ENCODE assay signal across 8 mouse cellular contexts in genomic region chr19:8757471-8757998, GRCm38 (mm10). TPM values are rescaled to one million over a fixed set of nuclear protein-coding genes. Genes with fewer than 3 reads are reported as not detected.
DNase-seq lines count a peak whose midpoint lies in the region; ATAC-seq and TF ChIP-seq lines count a peak whose summit lies in the region.

No protein-coding gene starts in this region.

- in situ Hi-C loops in CH12.LX (cut with MboI; ENCODE audit: low pct_ligation_motif_present, low pct_unique_long_range_greater_than_20kb, low sequenced_read_pairs) = no loop called here

- dilution Hi-C loops in CH12.LX (cut with MboI; ENCODE audit: extremely low pct_ligation_motif_present, extremely low pct_unique_long_range_greater_than_20kb, low sequenced_read_pairs) = no loop called here

- peaks cover 26% of the 10 kb centered on the region for H3K36me3 ChIP-seq in heart, embryonic 15.5 days
- H3K36me3 ChIP-seq in CH12.LX (replicated peaks in 1 of 2; ENCODE audit: control insufficient read depth in 1 of 2, insufficient read depth in 1 of 2, low read length in 1 of 2) = peaks cover 26 to 42% of the 10 kb centered on the region in 2 experiments
- H3K36me3 ChIP-seq in forebrain, embryonic 12.5 days (replicated peaks) = peaks cover 22% of the 10 kb centered on the region
- peaks cover 51% of the 10 kb centered on the region for H3K36me3 ChIP-seq in liver, embryonic 15.5 days (replicated peaks)

- no peak for DNase-seq in heart, postnatal 14 days
- DNase-seq in CH12.LX (ENCODE audit: extremely low read depth) = no peak
- DNase-seq in left cerebral cortex, postnatal 36 days (ENCODE audit: low spot score in 2 of 2) = no peak
- no peak for DNase-seq in cerebellum, postnatal 4 days (ENCODE audit: low spot score in 2 of 2)
- no peak for DNase-seq in cerebellum, postnatal 10 days

- no peak for TF ChIP-seq EP300 in CH12.LX (IDR thresholded peaks at IDR 0.05; ENCODE audit: low read length)

- no peaks in the 10 kb centered on the region for H3K9me3 ChIP-seq in heart, embryonic 15.5 days (replicated peaks)
- no peaks in the 10 kb centered on the region for H3K9me3 ChIP-seq in CH12.LX (replicated peaks; ENCODE audit: low read length)
- no peaks in the 10 kb centered on the region for H3K9me3 ChIP-seq in forebrain, embryonic 12.5 days
- no peaks in the 10 kb centered on the region for H3K9me3 ChIP-seq in liver, embryonic 15.5 days (replicated peaks)

- intact Hi-C loops in heart, postnatal 14 days (cut with DNase I) = no loop called here
- intact Hi-C loops in left cerebral cortex, postnatal 36 days (cut with DNase I) = no loop called here

- ATAC-seq in heart, embryonic 15.5 days (replicated peaks; ENCODE audit: insufficient number of reproducible peaks, insufficient read depth, low FRiP score, low read depth) = no peak
- ATAC-seq in forebrain, embryonic 12.5 days (ENCODE audit: low FRiP score) = no peak
- ATAC-seq in liver, embryonic 15.5 days (ENCODE audit: insufficient read depth) = no peak

- 3% methylated on average over 14 of the region's 14 CpGs for WGBS in heart, embryonic 15.5 days
- 8% methylated on average over 14 of the region's 14 CpGs for WGBS in forebrain, embryonic 12.5 days
- WGBS in liver, embryonic 15.5 days (ENCODE audit: insufficient replicate concordance) = 2% methylated on average over 14 of the region's 14 CpGs

- H3K4me1 ChIP-seq in heart, embryonic 15.5 days (replicated peaks) = peaks cover 22% of the 10 kb centered on the region
- peaks cover 0 to 38% of the 10 kb centered on the region in 2 experiments; a peak in 3 of 4 replicates for H3K4me1 ChIP-seq in CH12.LX (ENCODE audit: control insufficient read depth in 1 of 2, insufficient read depth in 2 of 2)
- peaks cover 25% of the 10 kb centered on the region for H3K4me1 ChIP-seq in forebrain, embryonic 12.5 days
- peaks cover 38% of the 10 kb centered on the region for H3K4me1 ChIP-seq in liver, embryonic 15.5 days (replicated peaks)

- H3K27ac ChIP-seq in heart, embryonic 15.5 days = peak overlapping the region; percentile 89
- H3K27ac ChIP-seq in CH12.LX (ENCODE audit: insufficient read depth, low read depth) = no peak overlapping the region
- peak overlapping the region; percentile 88 for H3K27ac ChIP-seq in forebrain, embryonic 12.5 days
- peak overlapping the region; percentile 91 for H3K27ac ChIP-seq in liver, embryonic 15.5 days (replicated peaks)

- peak overlapping the region; percentile 98 for H3K4me3 ChIP-seq in heart, embryonic 15.5 days
- peak overlapping the region; percentile 76 to 97 (median 96) for H3K4me3 ChIP-seq in CH12.LX (replicated peaks in 1 of 3; ENCODE audit: low read depth in 2 of 3, low read length in 2 of 3, poor library complexity in 1 of 3)
- peak overlapping the region; percentile 83 for H3K4me3 ChIP-seq in forebrain, embryonic 12.5 days (replicated peaks)
- H3K4me3 ChIP-seq in liver, embryonic 15.5 days (replicated peaks) = peak overlapping the region; percentile 80

- H3K79me2 ChIP-seq in CH12.LX (replicated peaks; ENCODE audit: control insufficient read depth, extremely low read depth, insufficient read depth, poor library complexity, severe bottlenecking) = peaks cover 64% of the 10 kb centered on the region

- TF ChIP-seq RAD21 in CH12.LX (IDR thresholded peaks at IDR 0.05; ENCODE audit: low read depth, low read length) = no peak

- H3K27me3 ChIP-seq in heart, embryonic 15.5 days = no peaks in the 10 kb centered on the region
- H3K27me3 ChIP-seq in CH12.LX (replicated peaks) = no peaks in the 10 kb centered on the region
- no peaks in the 10 kb centered on the region for H3K27me3 ChIP-seq in forebrain, embryonic 12.5 days
- H3K27me3 ChIP-seq in liver, embryonic 15.5 days = no peaks in the 10 kb centered on the region

- peak overlapping the region; percentile 60 for H3K4me2 ChIP-seq in heart, embryonic 15.5 days
- H3K4me2 ChIP-seq in CH12.LX (ENCODE audit: insufficient read depth, low read depth, poor library complexity, severe bottlenecking) = peak overlapping the region; percentile 83; the same call in 1 of the 2 replicates
- peak overlapping the region; percentile 68 for H3K4me2 ChIP-seq in forebrain, embryonic 12.5 days
- H3K4me2 ChIP-seq in liver, embryonic 15.5 days = peak overlapping the region; percentile 81

- TF ChIP-seq POLR2A in CH12.LX (IDR thresholded peaks at IDR 0.05; ENCODE audit: low read depth, low read length) = no peak

- peak overlapping the region; percentile 98 for H3K9ac ChIP-seq in heart, embryonic 15.5 days
- H3K9ac ChIP-seq in CH12.LX (ENCODE audit: insufficient read depth, low read depth) = peak overlapping the region; percentile 88
- peak overlapping the region; percentile 96 for H3K9ac ChIP-seq in forebrain, embryonic 12.5 days
- H3K9ac ChIP-seq in liver, embryonic 15.5 days = peak overlapping the region; percentile 96

- TF ChIP-seq CTCF in CH12.LX (conservative IDR thresholded peaks at IDR 0.05 in 1 of 2, IDR thresholded peaks at IDR 0.05 in 1 of 2; ENCODE audit: low read depth in 2 of 2, low read length in 2 of 2) = no peak

TF ChIP-seq in CH12.LX, 34 proteins besides CTCF, POLR2A, EP300 and RAD21:
- no peak for TF ChIP-seq ELF1 (IDR thresholded peaks at IDR 0.05; ENCODE audit: low read depth, low read length)
- no peak for TF ChIP-seq IRF4 (IDR thresholded peaks at IDR 0.05; ENCODE audit: low read depth, low read length)
- no peak for TF ChIP-seq UBTF (IDR thresholded peaks at IDR 0.05; ENCODE audit: low read depth, low read length)
- no peak for TF ChIP-seq MEF2A (IDR thresholded peaks at IDR 0.05; ENCODE audit: borderline replicate concordance, low read depth, low read length)
- 0 out of 2 replicates have a peak, but pooled peaks have one; percentile 13 for TF ChIP-seq MYC (IDR thresholded peaks at IDR 0.05; ENCODE audit: low read depth, low read length)
- no peak for TF ChIP-seq TBP (conservative IDR thresholded peaks at IDR 0.05; ENCODE audit: low read depth, low read length)

RNA-seq across cellular contexts. Expression of gene Nxf1, which starts 0.7 kb away (rescaled TPM):
- 100 and 132 TPM in 2 replicates for polyA plus RNA-seq in heart, embryonic 15.5 days (2015; fragmentation: Nextera tagmentation; extraction: Ambion mirVana)
- total RNA-seq in heart, postnatal 14 days (2021) = 10 to 100 TPM; 59.3 to 59.5 TPM
- total RNA-seq in CH12.LX (2012; rRNA removed) = 66.5 and 83.6 TPM in 2 replicates
- 101 and 102 TPM in 2 replicates for total RNA-seq in CH12.LX (2014; rRNA removed)
- polyA plus RNA-seq in CH12.LX (2012; ENCODE audit: insufficient read length, low read depth) = 136 and 160 TPM in 2 replicates
- 206 and 225 TPM in 2 replicates for polyA plus RNA-seq in forebrain, embryonic 12.5 days (2016; fragmentation: Nextera tagmentation; extraction: Ambion mirVana)
- polyA plus RNA-seq in liver, embryonic 15.5 days (2015; fragmentation: Nextera tagmentation; extraction: Ambion mirVana) = 81.2 and 91.6 TPM in 2 replicates
- total RNA-seq in left cerebral cortex, postnatal 36 days (2021) = 10 to 100 TPM; 68.5 to 99.7 TPM

RNA-seq across cellular contexts. Expression of gene Tmem223, which starts 13.3 kb away (rescaled TPM):
- polyA plus RNA-seq in heart, embryonic 15.5 days (2015; fragmentation: Nextera tagmentation; extraction: Ambion mirVana) = 154 and 157 TPM in 2 replicates
- total RNA-seq in heart, postnatal 14 days (2021) = 100 to 1,000 TPM; 110 to 121 TPM
- total RNA-seq in CH12.LX (2012; rRNA removed) (56.5 and 58.7 TPM in 2 replicates), CH12.LX (2014; rRNA removed) (86.6 and 106 TPM in 2 replicates)
- polyA plus RNA-seq in CH12.LX (2012; ENCODE audit: insufficient read length, low read depth) = 43.3 and 45.7 TPM in 2 replicates
- 203 and 210 TPM in 2 replicates for polyA plus RNA-seq in forebrain, embryonic 12.5 days (2016; fragmentation: Nextera tagmentation; extraction: Ambion mirVana)
- polyA plus RNA-seq in liver, embryonic 15.5 days (2015; fragmentation: Nextera tagmentation; extraction: Ambion mirVana) = 53.8 and 57.3 TPM in 2 replicates
- 10 to 100 TPM; 68.5 to 75.9 TPM for total RNA-seq in left cerebral cortex, postnatal 36 days (2021)

RNA-seq across cellular contexts. Expression of gene Stx5a, which starts 16.3 kb away (rescaled TPM):
- polyA plus RNA-seq in heart, embryonic 15.5 days (2015; fragmentation: Nextera tagmentation; extraction: Ambion mirVana) = 81.0 and 92.0 TPM in 2 replicates
- 10 to 100 TPM; 37.4 to 40.5 TPM for total RNA-seq in heart, postnatal 14 days (2021)
- total RNA-seq in CH12.LX (2012; rRNA removed) = 47.5 and 48.1 TPM in 2 replicates
- 49.1 and 49.7 TPM in 2 replicates for total RNA-seq in CH12.LX (2014; rRNA removed)
- 35.2 and 39.3 TPM in 2 replicates for polyA plus RNA-seq in CH12.LX (2012; ENCODE audit: insufficient read length, low read depth)
- polyA plus RNA-seq in forebrain, embryonic 12.5 days (2016; fragmentation: Nextera tagmentation; extraction: Ambion mirVana) = 108 and 114 TPM in 2 replicates
- polyA plus RNA-seq in liver, embryonic 15.5 days (2015; fragmentation: Nextera tagmentation; extraction: Ambion mirVana) = 53.5 and 53.8 TPM in 2 replicates
- total RNA-seq in left cerebral cortex, postnatal 36 days (2021) = 10 to 100 TPM; 57.9 to 81.8 TPM

RNA-seq across cellular contexts. Expression of gene Tmem179b, which starts 16.7 kb away (rescaled TPM):
- 47.6 and 60.3 TPM in 2 replicates for polyA plus RNA-seq in heart, embryonic 15.5 days (2015; fragmentation: Nextera tagmentation; extraction: Ambion mirVana)
- total RNA-seq in heart, postnatal 14 days (2021) = 10 to 100 TPM; 15.7 to 17.9 TPM
- total RNA-seq in CH12.LX (2012; rRNA removed) (50.8 and 54.4 TPM in 2 replicates), CH12.LX (2014; rRNA removed) (85.7 and 105 TPM in 2 replicates)
- 49.8 and 72.0 TPM in 2 replicates for polyA plus RNA-seq in CH12.LX (2012; ENCODE audit: insufficient read length, low read depth)
- polyA plus RNA-seq in forebrain, embryonic 12.5 days (2016; fragmentation: Nextera tagmentation; extraction: Ambion mirVana) = 34.4 and 36.9 TPM in 2 replicates
- 90.5 and 96.9 TPM in 2 replicates for polyA plus RNA-seq in liver, embryonic 15.5 days (2015; fragmentation: Nextera tagmentation; extraction: Ambion mirVana)
- 10 to 100 TPM in 1 of 2 experiments, 1 to 10 TPM in 1; 8.9 to 11.0 TPM for total RNA-seq in left cerebral cortex, postnatal 36 days (2021)

RNA-seq across cellular contexts. Expression of gene 1700092M07Rik, which starts 17.0 kb away (rescaled TPM):
- polyA plus RNA-seq in heart, embryonic 15.5 days (2015; fragmentation: Nextera tagmentation; extraction: Ambion mirVana) = 0.69 and 1.9 TPM in 2 replicates
- under 1 TPM in 1 of 2 experiments, not detected in 1; 0.95 TPM for total RNA-seq in heart, postnatal 14 days (2021)
- total RNA-seq in CH12.LX (2012; rRNA removed) (3.8 and 4.8 TPM in 2 replicates), CH12.LX (2014; rRNA removed) (1.0 and 2.4 TPM in 2 replicates)
- polyA plus RNA-seq in CH12.LX (2012; ENCODE audit: insufficient read length, low read depth) = 3.1 and 4.3 TPM in 2 replicates
- polyA plus RNA-seq in forebrain, embryonic 12.5 days (2016; fragmentation: Nextera tagmentation; extraction: Ambion mirVana) = 2.8 and 3.7 TPM in 2 replicates
- 0.43 and 0.62 TPM in 2 replicates for polyA plus RNA-seq in liver, embryonic 15.5 days (2015; fragmentation: Nextera tagmentation; extraction: Ambion mirVana)
- 1 to 10 TPM in 1 of 2 experiments, not detected in 1; 3.4 TPM for total RNA-seq in left cerebral cortex, postnatal 36 days (2021)
